Mouse (Mus musculus): Measurements from ENCODE around the gene Fosb. TPM values are rescaled to one million over a fixed set of nuclear protein-coding genes. Genes with fewer than 3 reads are reported as not detected.

Fosb gene
- polyA plus RNA-seq, 2 experiments from 2014 or later, result 0.35 to 2.7 TPM

GRCm38 (mm10) chr7:19279052-19279451 lies 30.8 kb downstream of the Fosb start:
- no peak for ATAC-seq

DNA sequence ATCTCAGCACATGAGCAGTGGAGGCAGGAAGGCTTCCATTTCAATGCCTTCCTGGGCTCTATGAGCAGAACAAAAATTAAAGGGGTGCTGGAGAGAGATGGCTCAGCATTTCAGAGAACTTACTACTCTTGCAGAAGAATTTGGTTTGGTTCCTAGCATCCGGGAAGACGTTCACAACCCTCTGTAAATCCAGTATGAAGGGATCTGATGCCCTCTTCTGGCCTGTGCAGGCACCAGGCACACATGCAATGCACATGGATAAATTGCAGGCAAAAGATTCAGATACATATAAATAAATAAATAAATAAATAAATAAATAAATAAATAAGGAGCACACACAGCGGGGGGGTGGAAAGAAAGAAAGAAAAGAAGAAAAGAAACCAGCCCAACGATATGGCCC lies 33.6 kb downstream of the Fosb start:
- no peak for ATAC-seq

- peak; percentile 72 for ATAC-seq
Measured at GRCm38 (mm10) chr7:19272173-19272764, 37.6 kb downstream of the Fosb start.

GRCm38 (mm10) chr7:19271238-19272172 lies 38.3 kb downstream of the Fosb start, which contains the start of gene Vasp:
TSS of gene Vasp (minus strand) at chr7:19271817.
- peak; percentile 62 for ATAC-seq

GRCm38 (mm10) chr7:19270509-19271237 lies 39.2 kb downstream of the Fosb start:
- ATAC-seq, result no peak

GRCm38 (mm10) chr7:19269721-19270441 lies 40.0 kb downstream of the Fosb start:
- ATAC-seq, result no peak

- peak; percentile 6 for ATAC-seq
Measured at GRCm38 (mm10) chr7:19268993-19269681, 40.7 kb downstream of the Fosb start.

DNA sequence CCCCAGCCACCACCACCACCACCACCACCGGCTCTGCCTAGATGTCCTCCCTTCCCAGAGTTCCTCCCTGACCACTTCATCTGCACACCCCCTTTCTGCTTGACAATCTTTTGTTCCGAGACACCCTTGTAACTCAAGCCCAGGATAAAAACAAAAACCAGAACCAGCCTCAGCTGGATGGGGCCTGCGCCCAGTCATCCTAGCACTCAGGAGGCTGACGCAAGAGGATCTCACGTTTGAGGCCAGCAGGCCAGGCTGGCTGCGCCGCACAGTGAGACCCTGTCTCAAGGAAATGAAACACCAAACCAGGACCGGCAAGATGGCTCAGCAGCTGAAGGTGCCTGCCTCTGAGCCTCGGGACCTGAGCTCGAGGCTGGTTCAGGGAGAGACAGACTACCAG lies 42.8 kb downstream of the Fosb start:
- ATAC-seq, result no peak

DNA sequence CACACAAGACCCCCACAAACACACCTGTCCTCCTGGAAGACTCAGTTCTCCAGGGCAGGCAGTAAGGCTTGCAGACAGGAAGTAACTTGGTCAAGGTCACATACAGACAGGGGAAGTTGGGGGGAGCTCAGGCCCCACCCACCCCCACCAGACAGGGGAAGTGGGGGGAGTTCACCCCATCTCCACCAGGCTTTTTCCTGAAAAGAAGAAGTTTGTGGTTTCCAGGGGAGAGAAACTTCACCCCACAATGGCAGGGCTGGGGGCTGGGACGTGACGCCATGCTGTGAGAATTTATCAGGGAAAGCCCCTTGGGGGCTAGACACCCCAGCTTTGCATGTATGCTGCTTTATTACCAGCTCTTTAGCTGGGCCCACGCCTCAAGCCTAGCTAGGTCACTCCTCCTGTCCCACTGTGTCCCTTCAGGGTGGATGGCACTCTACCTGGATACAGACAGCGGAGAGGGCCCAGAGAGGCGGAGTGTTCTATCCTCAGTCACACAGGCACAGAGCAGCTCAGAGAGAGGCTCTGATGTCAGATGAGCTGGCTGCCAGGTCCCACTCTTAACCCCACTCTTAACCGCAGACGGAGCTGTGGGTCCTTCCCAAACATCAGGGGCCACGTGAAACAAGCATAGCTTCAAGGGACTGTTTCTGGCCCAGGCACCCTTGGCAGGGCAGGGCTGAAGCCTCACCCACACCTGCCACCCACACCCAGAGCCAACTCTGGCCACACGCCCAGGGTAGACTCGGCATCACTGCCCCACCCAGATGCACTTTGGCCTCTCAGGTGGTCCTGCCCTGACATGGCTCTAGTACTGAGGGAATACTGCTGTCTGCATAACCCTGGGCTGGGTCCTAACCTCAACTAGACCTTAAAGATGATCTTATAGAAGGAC lies 43.7 kb downstream of the Fosb start:
- peak; percentile 69 for ATAC-seq

DNA sequence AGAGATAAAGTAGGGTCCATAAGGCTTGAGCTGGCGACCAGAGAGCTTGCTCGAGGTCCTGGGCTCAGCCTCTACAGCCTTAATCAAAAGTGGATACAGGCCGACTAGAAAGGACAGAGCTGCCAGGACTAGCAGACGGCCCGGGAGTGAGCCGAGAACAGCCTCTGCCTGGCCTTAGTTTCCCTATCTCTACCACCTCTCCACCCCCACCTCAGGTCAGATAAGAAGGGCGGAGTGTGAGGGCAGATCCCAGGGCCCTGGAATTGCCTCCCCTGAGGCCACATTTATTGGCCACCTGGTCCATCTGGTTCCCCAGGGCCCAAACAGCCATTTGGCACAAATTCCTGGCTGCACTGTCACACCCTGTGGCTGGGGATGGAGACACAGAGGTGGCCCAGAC lies 44.7 kb downstream of the Fosb start:
- no peak for ATAC-seq

GRCm38 (mm10) chr7:19258336-19258735 lies 51.5 kb downstream of the Fosb start:
- ATAC-seq, result no peak

GRCm38 (mm10) chr7:19257390-19258022 lies 52.3 kb downstream of the Fosb start:
- ATAC-seq, result no peak

DNA sequence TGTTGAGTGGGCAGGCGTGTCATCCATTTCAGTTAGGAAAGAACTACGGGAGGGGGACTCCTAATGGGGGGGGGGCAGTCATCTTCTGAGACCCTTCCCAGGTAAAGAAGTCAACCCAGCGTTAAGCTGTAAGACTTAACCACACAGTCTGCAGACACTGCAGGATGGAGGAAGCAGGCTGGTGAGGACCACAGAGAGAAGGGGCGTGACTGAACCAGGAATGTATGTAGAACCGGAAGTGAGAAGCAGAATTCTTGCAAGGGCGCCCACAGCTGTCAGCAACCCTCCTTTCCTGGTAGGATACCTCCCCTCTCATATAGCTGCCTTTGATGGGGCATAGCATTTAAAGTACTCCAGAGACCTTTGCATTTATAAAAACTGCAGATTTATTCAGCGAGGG lies 53.3 kb downstream of the Fosb start:
- ATAC-seq, result peak; percentile 79

DNA sequence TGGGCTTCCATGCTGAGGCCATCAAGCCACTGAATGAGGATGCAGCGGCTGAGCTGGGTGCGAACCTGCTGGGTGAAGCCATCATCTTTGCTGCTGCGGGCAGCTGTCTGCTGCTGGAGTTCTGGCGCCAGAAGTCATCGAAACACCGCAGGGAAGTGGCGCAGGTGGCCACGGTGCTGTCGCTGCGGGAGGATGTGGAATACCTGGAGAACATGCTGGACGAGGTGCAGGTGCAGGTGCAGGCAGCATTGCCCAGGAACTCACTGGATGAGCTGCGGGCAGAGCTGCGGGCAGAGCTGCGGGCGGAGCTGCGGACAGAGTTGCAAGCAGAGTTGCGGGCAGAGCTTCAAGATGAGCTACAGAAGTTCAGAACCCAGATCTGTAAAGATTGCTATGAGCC lies 54.5 kb downstream of the Fosb start:
- ATAC-seq, result no peak

GRCm38 (mm10) chr7:19253437-19253836 lies 56.4 kb downstream of the Fosb start:
- ATAC-seq, result no peak

Other genes starting within 250 kb of the Fosb start
- gene Dmwd, start 233.8 kb downstream of the Fosb start, polyA plus RNA-seq (2017; shearing (Covaris generic)), result not detected
- under 1 TPM in 1 of 2 experiments, not detected in 1; 0.44 TPM for gene Dmpk, start 226.2 kb downstream of the Fosb start, polyA plus RNA-seq (2017; shearing (Covaris generic))
- under 1 TPM; 0.46 to 0.83 TPM for gene Six5, start 215.5 kb downstream of the Fosb start, polyA plus RNA-seq (2017; shearing (Covaris generic))
- gene Gm4969, start 191.7 kb downstream of the Fosb start, polyA plus RNA-seq (2017; shearing (Covaris generic)), result not detected
- 10 to 100 TPM; 23.1 to 29.0 TPM for gene Fbxo46, start 190.2 kb downstream of the Fosb start, polyA plus RNA-seq (2017; shearing (Covaris generic))
- gene Qpctl, start 160.8 kb downstream of the Fosb start, polyA plus RNA-seq (2017; shearing (Covaris generic)), result 10 to 100 TPM in 1 of 2 experiments, 1 to 10 TPM in 1; 9.1 to 17.8 TPM
- gene Snrpd2, start 160.3 kb downstream of the Fosb start, polyA plus RNA-seq (2017; shearing (Covaris generic)), result 10 to 100 TPM; 63.0 to 77.3 TPM
- not detected for gene Gipr, start 143.9 kb downstream of the Fosb start, polyA plus RNA-seq (2017; shearing (Covaris generic))
- 10 to 100 TPM in 1 of 2 experiments, 1 to 10 TPM in 1; 10.0 to 30.1 TPM for gene Eml2, start 133.6 kb downstream of the Fosb start, polyA plus RNA-seq (2017; shearing (Covaris generic))
- gene Gpr4, start 97.5 kb downstream of the Fosb start, polyA plus RNA-seq (2017; shearing (Covaris generic)), result under 1 TPM in 1 of 2 experiments, not detected in 1; 0.11 TPM
- 10 to 100 TPM; 15.2 to 24.0 TPM for gene Opa3, start 81.7 kb downstream of the Fosb start, polyA plus RNA-seq (2017; shearing (Covaris generic))
- 100 to 1,000 TPM in 1 of 2 experiments, 10 to 100 TPM in 1; 52.3 to 109 TPM for gene Vasp, start 38.2 kb downstream of the Fosb start, polyA plus RNA-seq (2017; shearing (Covaris generic))
- gene Ppm1n, start 30.0 kb downstream of the Fosb start, polyA plus RNA-seq (2017; shearing (Covaris generic)), result 1 to 10 TPM; 1.7 to 2.1 TPM
- gene Rtn2, start 27.4 kb downstream of the Fosb start, polyA plus RNA-seq (2017; shearing (Covaris generic)), result not detected
- gene Ercc1, start 34.7 kb upstream of the Fosb start, polyA plus RNA-seq (2017; shearing (Covaris generic)), result 10 to 100 TPM; 71.2 to 78.1 TPM
- 10 to 100 TPM; 15.8 to 17.6 TPM for gene Cd3eap, start 49.4 kb upstream of the Fosb start, polyA plus RNA-seq (2017; shearing (Covaris generic))
- gene Ppp1r13l, start 49.7 kb upstream of the Fosb start, polyA plus RNA-seq (2017; shearing (Covaris generic)), result not detected
- gene Ercc2, start 72.0 kb upstream of the Fosb start, polyA plus RNA-seq (2017; shearing (Covaris generic)), result 10 to 100 TPM; 10.1 to 11.6 TPM
- gene Klc3, start 94.1 kb upstream of the Fosb start, polyA plus RNA-seq (2017; shearing (Covaris generic)), result 1 to 10 TPM; 2.6 to 3.3 TPM
- gene Ckm, start 94.7 kb upstream of the Fosb start, polyA plus RNA-seq (2017; shearing (Covaris generic)), result not detected
- gene Mark4, start 148.8 kb upstream of the Fosb start, polyA plus RNA-seq (2017; shearing (Covaris generic)), result 1 to 10 TPM in 1 of 2 experiments, under 1 TPM in 1; 0.91 to 1.3 TPM
- gene Exoc3l2, start 153.3 kb upstream of the Fosb start, polyA plus RNA-seq (2017; shearing (Covaris generic)), result not detected
- gene Bloc1s3, start 198.3 kb upstream of the Fosb start, polyA plus RNA-seq (2017; shearing (Covaris generic)), result under 1 TPM; 0.37 to 0.86 TPM
- gene Trappc6a, start 198.3 kb upstream of the Fosb start, polyA plus RNA-seq (2017; shearing (Covaris generic)), result 10 to 100 TPM; 45.8 to 50.7 TPM
- not detected for gene Nkpd1, start 207.8 kb upstream of the Fosb start, polyA plus RNA-seq (2017; shearing (Covaris generic))

All from CD4-positive, CD25-positive, alpha-beta regulatory T cell, adult 4 months (primary cell).